Mouse (Mus musculus): ENCODE results near the gene Tcte2.

GRCm38 (mm10) chr17:13675630-13676029 is 86.0 kb downstream of the Tcte2 start:
- TF ChIP-seq CTCF (IDR thresholded peaks at IDR 0.05; ENCODE audit: extremely low read depth, insufficient read depth, low read length) = no peak
- TF ChIP-seq POLR2A (IDR thresholded peaks at IDR 0.05; ENCODE audit: extremely low read depth, insufficient read depth, low read length) = no peak
